Mouse (Mus musculus): Measurements from ENCODE around the gene a.

- TF ChIP-seq CTCF (IDR thresholded peaks at IDR 0.05; ENCODE audit: control insufficient read depth, insufficient read depth, insufficient read length) = no peak
- no peak for TF ChIP-seq USF1 (IDR thresholded peaks at IDR 0.05; ENCODE audit: low read depth)
- no peak for TF ChIP-seq MYOD1 (IDR thresholded peaks at IDR 0.05; ENCODE audit: control insufficient read depth, insufficient read length, low read depth)
Observed at GRCm38 (mm10) chr2:154928298-154928697, 137.1 kb downstream of the a start.
